Mouse (Mus musculus) embryo, embryonic 11 days (tissue): ENCODE results near the gene Cuzd1.

Experiments
- DNase-seq: peaks from one replicate; pipeline ENCODE4 v3.0.0-alpha.2; 2015

Cuzd1 gene

DNA sequence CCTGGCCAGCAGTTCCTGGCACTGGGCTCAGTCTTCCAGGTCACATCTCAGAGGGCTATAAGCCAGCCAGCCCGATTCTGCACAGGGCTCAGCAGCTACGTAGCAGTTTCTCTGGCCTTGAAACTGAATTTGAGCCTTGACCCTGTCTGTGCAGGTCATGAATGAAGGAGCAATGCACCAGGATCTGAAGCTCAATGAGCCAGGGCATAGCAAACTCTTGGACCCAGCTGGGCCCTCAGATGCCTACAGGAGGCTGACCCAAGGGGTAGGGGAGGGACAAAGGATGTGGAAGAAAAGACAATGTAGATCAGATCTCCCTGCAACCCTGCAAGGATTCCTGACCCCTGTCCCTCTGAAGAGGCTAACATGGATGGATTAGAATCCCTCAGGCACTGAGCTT lies at the start of gene Cuzd1:
TSS of gene Cuzd1 (minus strand) at position 101 of the 400 bp plus-strand sequence.
- no peak for DNase-seq

DNA sequence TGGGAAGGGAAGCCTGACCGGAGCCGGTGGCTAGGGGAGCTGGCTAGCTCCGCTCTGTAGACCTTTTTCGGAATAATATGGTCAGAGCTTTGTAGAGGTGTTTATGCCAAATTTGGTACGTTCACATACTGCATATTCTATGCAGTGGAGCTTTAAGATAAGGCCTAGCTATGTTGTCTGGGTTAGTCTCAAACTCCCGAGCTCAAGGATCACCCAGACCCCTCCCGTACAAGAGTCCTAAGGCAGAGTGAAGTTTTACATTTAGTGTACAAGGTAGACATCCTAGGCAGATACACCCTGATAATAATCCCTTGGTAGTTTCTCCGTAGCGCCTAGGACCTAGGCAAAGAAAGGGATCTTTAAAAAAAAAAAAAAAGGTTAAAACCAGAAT lies 49.4 kb upstream of the Cuzd1 start:
- DNase-seq, result no peak

DNA sequence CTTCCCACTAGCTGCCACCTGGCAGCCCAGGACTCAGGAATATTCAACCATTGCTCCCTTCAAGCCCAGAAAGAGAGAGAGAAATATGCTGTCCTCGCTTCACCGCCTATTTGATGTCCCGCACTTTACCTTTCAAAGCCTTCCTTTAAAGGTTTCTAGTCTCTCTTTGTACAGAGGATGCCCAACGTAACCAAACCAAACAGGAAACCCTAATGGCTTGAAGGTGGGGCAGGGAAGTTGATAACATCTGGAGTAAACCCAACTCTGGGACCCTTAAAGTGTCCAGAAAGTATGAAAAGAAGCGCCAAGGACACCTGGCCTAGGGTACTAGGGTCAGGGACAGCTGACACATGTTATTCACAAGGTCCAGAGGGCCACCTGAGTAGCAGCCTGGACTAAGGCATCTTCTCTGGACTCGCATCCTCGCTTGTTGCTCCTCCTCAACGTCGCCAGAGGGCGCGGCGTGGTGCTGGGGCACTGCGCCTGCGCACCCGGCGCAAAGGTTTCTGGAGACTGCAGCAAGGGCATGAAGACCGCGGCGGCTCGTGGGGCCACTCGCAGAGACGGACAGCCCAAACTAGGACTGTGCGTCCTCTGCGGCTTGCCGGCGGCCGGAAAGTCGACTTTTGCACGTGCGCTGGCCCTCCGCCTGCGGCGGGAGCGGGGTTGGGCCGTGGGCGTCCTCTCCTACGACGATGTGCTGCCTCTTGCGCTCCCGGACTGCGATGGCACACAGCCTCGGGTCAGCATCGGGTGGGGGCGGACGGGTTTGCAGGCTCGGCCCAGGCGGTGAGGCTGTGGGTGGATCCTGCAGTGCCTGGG lies 48.8 kb upstream of the Cuzd1 start, which contains the start of gene Pstk:
TSS of gene Pstk (plus strand) at position 494 of the 822 bp plus-strand sequence.
- DNase-seq, result peak; percentile 94

DNA sequence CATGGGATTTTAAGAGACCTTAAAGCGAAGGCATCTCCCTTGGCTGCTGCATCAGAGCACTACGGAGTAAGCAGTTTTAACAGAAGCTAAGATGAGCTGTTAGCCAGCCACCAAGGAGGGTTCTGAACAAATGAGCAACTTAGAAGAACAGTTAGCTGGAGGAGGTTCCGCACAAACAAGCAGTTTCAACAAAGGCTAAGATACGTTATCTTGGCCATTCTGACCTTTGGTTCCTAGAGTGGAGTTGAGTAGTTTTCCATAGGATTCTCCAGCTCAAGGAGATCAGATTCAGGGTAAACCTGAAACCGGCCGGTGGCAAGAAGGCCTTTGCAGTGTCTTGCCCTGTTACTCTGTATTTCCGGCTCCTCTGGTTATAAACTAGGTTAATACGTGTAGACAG lies 42.0 kb upstream of the Cuzd1 start:
- no peak for DNase-seq

DNA sequence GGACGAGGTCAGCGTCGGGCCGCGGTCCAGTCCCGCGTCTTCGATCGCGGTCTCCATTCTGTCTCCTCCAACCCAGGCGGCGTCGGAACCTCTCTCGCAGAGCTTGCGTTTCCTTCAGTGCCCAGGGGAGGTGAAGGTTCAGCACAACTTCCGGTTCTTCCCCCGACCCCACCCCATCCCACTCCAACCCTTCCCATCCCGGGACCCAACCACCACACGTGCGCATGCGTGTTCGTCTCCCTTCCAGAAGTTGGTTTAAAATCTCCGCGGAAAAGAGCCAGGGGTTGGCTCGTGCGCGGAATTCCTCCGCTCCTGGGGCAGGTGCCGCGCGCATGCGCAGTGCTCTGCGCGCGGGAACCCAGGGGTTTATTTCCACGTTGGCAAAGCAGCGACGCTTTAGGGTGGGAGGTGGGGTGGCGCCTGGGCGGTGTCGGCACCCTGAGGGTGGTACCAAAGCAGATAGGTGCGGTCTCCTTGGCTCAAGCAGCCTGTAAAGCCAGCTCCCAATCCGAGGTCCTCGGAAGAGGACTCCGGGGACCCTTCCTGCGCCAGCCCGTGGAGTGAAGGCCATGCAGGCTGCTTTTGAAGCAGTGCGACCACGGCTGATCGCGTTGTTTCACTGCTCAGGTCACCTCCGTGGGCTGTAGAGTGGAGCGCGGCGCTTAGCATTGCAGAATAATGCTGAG lies 40.7 kb upstream of the Cuzd1 start, which contains the start of gene 2310057M21Rik:
TSS of gene 2310057M21Rik (minus strand) at position 145 of the 686 bp plus-strand sequence.
- DNase-seq, result peak; percentile 98

DNA sequence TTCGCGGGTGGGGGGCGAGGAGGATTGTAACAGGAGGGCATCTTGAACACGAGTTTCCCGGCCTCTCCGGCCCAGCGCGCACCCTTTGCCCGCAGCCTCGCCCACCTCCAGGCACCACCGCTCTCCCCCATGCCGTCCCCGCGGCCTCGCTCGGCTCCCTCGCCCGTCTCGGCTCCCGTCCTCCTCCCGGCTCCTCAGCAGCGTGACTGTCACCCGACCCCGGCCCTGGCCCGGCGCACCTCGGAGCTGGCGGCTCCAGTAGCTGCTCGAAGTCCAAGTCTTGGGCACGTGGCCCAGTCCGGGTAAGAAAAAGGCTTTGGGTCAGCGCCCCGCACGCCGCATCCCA lies 40.1 kb upstream of the Cuzd1 start:
- no peak for DNase-seq

DNA sequence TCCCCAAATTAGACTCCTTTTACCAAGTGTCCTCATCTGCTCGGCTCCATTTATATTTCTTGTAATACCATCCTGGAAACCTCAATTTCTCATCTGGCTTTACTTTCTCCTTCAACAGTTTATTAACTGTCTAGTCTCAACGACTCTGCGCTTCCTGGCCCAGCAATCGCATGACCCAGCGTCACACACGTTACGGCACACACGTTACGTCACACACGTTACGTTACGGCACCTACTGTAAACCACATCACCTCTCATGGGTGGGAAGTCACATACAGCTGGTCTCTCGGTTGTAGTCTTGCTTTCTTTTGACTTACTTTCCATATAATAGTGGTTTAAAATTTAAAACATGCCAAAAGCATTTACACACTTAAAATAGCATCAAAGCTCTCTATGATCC lies 34.0 kb upstream of the Cuzd1 start:
- no peak for DNase-seq

DNA sequence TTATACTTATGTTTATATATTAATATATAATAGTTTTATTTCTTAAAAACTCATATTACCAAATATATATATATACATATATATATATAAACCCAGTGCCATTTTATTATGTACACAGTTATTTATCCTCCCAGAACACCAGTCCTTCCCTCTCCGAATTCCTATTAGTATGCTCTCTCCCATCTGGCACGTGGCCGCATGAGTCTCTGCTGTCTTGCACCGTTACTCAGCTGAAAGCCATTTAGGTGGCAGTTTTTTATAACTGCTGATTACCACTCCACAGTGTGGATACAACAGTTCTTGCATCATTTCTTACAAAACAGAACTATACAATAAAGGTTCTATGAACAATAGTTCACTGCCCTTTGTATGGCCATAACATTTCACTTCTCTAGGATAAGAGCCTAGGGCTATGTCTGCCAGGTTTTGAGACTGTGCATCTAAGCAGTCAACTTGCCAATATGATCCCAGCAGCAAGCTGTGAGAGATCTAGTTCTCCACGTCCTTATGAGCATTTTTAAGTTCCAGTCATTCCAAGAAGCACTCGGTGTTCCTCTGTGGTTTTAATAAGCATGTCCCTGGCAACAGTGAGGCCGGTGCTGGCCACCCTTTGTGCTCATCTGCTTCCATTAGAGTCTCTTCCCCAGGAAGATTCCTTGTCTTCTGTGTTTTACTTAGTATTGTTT lies 23.9 kb upstream of the Cuzd1 start:
- DNase-seq, result no peak

DNA sequence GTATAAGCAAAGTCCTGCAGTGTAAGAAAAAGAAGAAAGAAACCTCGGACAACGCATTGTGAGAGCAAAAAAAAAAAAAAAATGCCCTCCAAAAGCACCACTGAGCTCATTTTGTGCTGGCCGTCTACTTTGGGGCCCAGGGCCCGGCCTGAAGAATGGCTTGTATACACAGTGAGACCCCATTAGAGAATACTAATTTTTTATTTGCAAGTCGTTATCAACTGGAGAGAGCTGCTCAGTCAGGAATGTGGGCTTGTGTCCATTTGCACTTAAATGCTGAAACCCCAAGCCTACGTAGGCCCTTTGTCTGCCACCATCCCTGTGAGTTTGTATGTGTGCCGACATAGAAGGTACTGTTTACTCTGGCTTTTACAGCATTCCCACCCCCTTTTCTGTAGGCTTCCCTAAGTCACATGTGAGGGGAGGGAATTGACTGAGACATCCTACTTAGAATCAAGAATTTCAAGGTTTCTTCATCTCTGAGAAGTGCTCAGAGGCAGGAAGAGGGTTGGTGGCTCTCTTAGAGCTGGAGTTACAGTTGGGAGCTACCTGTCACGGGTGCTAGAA lies 15.5 kb upstream of the Cuzd1 start:
- DNase-seq, result peak; percentile 5

DNA sequence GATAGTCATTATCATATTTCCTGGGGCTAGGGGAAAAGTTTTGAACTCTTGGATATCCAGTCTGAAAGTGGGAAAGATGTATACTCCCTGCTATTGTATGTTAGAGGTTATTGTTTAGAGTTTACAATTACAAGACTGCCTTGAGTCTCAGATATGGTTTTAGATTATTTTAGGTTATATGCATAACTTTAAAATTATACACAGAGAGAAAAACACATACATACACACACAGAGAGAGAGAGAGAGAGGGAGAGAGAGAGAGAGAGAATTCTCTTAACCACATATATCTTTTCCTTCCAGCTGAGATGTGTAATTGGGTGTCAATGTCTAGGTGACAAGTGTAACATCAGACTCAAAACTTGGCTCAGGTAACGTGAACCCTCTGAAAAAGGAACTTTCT lies 11.5 kb upstream of the Cuzd1 start, which contains the start of gene Fam24a:
TSS of gene Fam24a (plus strand) at position 301 of the 400 bp plus-strand sequence.
- DNase-seq, result no peak

DNA sequence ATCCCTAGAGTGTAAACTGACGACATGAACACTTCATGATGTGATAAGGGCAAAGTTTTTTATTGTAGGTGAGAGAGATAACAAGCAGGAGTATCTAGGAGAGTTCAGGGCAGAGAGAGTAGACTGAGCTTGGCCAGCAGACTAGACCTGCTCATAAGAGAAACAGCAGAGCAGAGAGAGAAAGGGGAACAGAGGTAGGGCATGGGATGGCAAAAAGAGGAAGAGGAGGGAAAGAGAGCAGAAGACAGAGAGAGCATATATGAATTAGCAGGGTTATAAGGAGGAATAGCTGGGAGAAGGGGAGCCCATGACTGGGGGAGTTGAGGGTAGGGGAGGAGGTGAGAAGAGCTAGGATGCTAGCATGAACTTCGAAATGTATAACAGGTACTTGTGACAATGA lies 9.6 kb upstream of the Cuzd1 start:
- no peak for DNase-seq

DNA sequence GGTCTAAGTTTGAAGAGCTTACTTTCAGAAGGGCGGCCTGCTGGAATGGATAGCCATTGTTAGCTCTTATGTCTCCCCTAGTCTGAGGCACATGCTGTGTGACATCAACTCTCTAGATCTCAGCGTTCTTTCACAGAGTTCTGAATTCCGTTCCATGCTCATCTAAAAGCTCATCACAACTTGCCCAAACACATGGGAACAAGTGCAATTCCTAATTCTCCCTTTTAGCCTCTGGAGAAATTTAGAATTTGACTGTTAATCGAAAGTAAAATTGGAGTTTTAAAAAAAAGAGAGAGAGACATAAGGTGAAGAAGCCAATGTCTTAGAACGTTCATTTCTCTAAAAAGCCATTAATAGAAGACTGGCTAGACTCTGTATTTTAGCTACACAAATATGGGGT lies 7.3 kb upstream of the Cuzd1 start, which contains the start of gene Fam24b:
TSS of gene Fam24b (minus strand) at position 101 of the 400 bp plus-strand sequence.
- DNase-seq, result no peak

DNA sequence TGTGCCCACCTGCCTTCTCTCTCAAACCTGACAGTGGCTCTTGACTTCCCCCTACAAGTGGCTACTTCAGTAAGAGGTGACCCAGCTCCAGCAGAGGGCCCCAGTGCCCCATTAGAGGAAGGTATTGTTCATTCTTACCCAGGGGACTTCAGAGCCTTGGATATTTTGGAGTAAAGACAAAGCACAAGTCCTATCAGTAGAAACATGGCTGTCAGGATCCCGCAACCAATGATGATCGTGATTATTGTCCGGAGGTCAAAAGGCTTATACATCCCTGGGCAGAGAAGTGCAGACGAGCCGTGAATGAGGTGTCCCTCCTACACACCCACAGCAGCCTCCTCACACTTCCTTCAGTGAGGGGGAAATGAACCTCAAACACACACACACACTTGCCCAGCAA lies 5.0 kb upstream of the Cuzd1 start:
- DNase-seq, result no peak

DNA sequence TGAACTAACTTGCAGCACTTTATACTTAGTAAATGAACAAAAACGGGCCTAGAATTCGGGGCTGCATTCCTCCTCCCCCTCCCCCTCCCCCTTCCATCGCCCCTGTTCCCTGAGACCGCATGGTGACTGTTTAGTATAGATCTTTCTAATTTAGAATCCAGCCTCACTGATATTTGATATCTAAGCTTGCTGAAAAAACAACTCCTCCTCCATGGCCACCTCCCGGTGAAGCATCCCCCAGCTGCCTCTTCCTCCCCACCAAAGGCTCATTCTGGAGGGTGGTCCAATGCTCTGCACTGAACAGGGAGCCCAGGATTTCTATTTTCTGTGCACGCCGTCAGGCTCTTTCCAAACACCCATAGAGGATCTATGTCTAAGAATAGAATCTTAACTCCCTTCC lies 3.8 kb downstream of the Cuzd1 start:
- no peak for DNase-seq

DNA sequence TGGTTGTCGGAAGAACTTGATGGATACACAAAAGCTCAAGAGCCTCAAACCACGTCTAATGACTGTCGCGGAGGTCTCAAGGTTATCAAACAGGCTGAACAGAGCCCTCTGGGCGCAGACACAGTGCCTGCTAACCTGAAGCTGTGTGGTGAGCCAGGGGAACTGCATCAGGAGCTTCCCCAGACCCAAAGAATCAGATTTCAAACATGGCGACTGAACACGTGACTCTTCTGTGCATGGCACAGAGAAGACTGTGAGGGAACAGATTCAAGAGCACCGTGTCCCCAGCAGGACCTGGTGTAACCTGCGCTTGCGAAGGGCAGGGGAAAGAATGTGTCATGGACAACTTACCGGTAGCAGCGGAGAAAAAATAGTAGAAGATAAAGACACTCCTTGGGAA lies 4.5 kb downstream of the Cuzd1 start:
- peak; percentile 24 for DNase-seq

DNA sequence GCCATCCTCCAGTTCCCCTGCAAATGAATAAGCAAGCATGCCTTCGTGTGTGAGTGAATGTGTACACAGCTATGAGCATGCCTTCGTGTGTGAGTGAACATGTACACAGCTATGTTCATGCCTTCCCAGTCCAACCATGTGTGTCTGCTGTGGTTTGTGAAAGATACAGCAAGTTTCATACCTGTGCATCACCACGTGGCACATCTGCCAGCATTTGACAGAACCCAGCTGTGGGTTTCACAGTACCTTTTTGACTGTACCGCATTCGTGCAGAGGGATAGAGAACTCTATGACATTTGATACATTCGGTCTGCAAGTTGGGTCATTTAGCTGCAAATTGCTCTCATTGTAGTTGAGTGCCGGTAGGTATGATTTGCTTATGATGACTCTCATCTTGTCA lies 7.6 kb downstream of the Cuzd1 start:
- DNase-seq, result no peak

DNA sequence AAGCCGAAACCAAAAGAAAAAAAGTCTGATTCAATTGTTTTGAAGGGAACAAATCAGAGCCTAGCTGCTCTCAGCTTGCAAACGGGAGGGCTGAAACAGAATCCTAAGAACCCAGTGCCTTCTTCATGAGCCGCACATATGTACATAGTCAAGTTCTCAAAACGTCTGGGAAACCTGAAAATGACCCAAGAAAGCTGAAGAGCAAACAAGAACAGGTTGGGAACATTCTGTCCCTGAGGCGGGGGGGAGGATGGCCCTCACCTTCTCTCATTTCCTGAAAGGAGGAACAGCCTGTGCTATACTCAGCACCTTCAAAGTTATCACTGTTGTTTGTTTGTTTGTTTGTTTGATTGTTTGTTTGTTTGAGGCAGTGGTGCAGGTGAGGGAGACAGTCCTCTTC lies 15.4 kb downstream of the Cuzd1 start:
- DNase-seq, result no peak

DNA sequence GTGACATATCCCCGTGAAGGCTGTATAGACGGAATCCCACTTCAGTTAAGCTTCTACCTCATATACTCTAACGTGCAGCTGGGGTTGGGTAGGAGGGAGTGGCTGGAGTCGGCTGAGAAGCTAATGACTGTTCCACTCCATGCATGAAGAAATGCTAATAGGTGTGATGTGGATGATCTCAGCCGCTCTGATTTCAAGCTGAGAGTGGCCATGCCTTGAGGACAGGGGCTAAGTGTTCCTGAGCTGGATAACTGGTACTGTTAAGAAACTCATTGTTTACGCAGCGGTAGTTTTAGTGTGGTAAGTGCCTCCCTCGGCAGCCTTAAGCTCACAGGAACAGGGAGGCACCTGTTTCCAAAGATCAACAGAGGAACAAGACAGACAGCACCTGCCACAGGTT lies 18.8 kb downstream of the Cuzd1 start:
- DNase-seq, result no peak

DNA sequence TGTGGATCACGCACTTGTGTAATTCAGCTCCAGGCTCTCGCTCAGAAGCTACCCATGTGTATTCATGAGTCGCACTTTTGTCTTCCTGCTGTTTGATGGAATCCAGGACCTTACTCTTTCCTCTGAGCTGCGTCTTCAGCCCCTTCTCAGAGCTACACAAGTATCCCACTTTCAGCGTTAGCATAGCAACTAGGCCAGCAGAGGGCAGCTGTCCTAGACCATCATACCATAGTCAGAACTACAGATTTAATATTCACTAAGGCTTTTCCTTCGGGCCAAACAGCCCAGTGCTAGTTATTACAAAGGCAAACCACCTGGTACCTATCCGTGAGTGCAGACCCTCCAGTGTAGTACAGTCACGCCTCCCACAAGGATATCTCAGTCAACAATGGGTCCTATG lies 24.9 kb downstream of the Cuzd1 start:
- DNase-seq, result peak; percentile 3

DNA sequence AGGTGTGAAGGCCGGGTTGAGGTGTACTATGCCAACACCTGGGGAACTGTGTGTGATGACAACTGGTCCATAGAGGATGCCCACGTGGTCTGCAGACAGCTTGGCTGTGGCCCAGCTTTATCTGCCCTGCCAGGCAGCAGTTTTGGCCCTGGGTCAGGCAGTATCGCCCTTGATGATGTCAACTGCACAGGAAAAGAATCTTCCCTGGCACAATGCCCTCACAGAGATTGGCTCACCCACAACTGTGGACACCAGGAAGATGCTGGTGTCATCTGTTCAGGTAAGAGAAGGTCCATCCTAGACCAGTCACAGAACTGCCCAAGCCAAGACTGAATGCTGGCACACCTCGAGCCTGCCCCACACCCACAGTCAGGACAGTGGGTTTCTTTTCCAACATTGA lies 56.2 kb downstream of the Cuzd1 start:
- no peak for DNase-seq

DNA sequence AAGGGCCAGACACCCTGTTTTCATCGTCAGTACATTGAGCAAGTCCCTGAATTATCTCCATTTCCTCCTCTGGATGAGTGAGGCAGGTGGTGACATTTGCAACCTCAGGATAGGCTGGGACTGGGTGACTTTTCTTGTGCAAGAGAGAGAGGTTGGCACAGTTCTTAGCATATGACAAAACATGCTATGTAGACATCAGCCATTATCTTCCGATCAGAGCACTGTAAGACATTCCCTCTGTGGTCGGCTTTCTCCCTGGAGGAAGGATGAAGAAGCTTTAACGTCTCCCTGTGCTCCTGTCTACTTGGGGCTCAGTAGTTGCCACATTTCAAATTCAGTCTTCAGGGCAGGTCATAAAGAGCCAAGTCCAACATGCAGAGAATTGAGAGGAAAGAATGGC lies 57.8 kb downstream of the Cuzd1 start:
- no peak for DNase-seq

DNA sequence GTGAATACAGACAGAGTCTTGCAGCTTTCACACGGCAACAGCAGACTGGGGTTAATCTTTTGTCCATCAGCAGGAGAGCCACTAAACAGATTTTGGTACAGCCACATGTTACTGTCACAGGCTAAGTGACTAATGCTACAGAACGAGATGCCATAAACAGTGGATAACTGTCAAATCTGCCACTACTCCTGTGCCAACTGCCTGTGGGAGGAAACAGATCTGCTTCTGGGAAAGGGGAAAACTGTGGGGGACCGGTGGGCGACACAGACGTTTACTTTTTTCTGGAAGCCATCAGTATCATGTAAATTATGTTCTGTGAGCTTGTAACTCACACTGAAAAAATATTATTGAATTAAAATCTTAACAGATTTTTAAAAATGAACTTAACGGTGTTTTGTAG lies 61.1 kb downstream of the Cuzd1 start:
- no peak for DNase-seq
